Mouse (Mus musculus) myocyte (in vitro differentiated cells): ENCODE results near the gene Elk4.

Experiments
- POLR2A ChIP-seq: IDR thresholded peaks from one replicate; pipeline ENCODE4 v1.6.1; 2011; ENCODE audit warnings: low read depth, mild to moderate bottlenecking, control low read depth, moderate library complexity; ENCODE audit not compliant: insufficient read length
- POLR2AphosphoS2 ChIP-seq: IDR thresholded peaks from one replicate; pipeline ENCODE4 v1.6.1; 2011; ENCODE audit warnings: low read depth, control low read depth; ENCODE audit not compliant: insufficient read length
- TCF12 ChIP-seq: IDR thresholded peaks from one replicate; pipeline ENCODE4 v1.6.1; 2011; ENCODE audit warnings: mild to moderate bottlenecking, control low read depth; ENCODE audit not compliant: poor library complexity, insufficient read depth, severe bottlenecking
- USF1 ChIP-seq: IDR thresholded peaks from one replicate; pipeline ENCODE4 v1.6.1; 2011; ENCODE audit warnings: low read depth, mild to moderate bottlenecking, control low read depth, moderate library complexity

- TF ChIP-seq TCF12 = no peak
- no peak for TF ChIP-seq POLR2A
- no peak for TF ChIP-seq POLR2AphosphoS2
- TF ChIP-seq USF1 = no peak
Measured at GRCm38 (mm10) chr1:132051746-132052145, 44.3 kb downstream of the Elk4 start.
